Mouse (Mus musculus): ENCODE measurements around the gene Ccnd3.

DNA sequence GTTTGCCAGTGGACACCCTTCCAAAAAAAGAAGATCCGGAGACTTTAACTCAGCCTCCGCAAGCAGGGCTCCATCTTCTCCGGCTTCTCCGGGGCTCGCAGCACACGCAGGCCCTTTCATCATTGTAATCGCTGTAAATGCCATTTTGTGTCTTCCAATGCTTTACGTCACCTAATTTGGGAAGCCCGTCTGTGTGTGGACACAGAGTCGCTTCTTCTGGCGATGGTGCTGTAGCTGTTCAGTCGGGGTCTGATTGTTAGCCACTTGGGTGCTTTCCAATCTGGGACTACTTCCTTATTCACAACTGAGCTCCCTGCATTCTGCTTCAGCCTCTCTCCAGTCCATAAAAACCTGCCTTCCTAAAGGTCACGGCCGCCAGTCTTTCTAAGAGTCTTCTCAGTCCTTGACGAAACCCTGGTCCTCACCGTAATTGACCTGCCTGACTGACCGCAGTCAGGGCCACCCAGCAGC lies 41.0 kb downstream of the Ccnd3 start:
- no peak for TF ChIP-seq CTCF (IDR thresholded peaks at IDR 0.05; ENCODE audit: control insufficient read depth, insufficient read depth, low read length)
- no peak for TF ChIP-seq POLR2A (IDR thresholded peaks at IDR 0.05; ENCODE audit: borderline replicate concordance, control insufficient read depth, low read depth, low read length)

All from bone marrow, adult 2 months (tissue).